Mouse (Mus musculus): ENCODE results near the gene Dlg2. TPM values are rescaled to one million over a fixed set of nuclear protein-coding genes. Genes with fewer than 3 reads are reported as not detected.

Dlg2 gene
- polyA plus RNA-seq, 1 experiment from 2014 or later: 38.4 TPM

- Histone ChIP-seq H3K4me1 (replicated peaks; ENCODE audit: control insufficient read depth, insufficient read depth, low read length) (peaks cover 13% of the 10 kb centered on the region), H3K27me3 (replicated peaks; ENCODE audit: control insufficient read depth, insufficient read depth, low read length) (no peaks in the 10 kb centered on the region), H3K36me3 (ENCODE audit: control insufficient read depth, insufficient read depth) (no peaks in the 10 kb centered on the region), H3K9me3 (ENCODE audit: control insufficient read depth, low read length) (no peaks in the 10 kb centered on the region), H3K4me2 (ENCODE audit: low read length) (peak overlapping the region; percentile 82), H3K27ac (ENCODE audit: low read length) (peak overlapping the region; percentile 53; the same call in 1 of the 2 replicates), H3K4me3 (replicated peaks; ENCODE audit: low read length) (peak overlapping the region; percentile 56), H3K9ac (replicated peaks; ENCODE audit: low read depth, low read length) (peak overlapping the region; percentile 67)
- 37% methylated on average over 5 of the region's 5 CpGs for whole genome bisulfite sequencing
- ATAC-seq: peak; percentile 60
Measured at GRCm38 (mm10) chr7:91090317-91090829, 613.9 kb downstream of the Dlg2 start.

- Histone ChIP-seq H3K9me3 (ENCODE audit: control insufficient read depth, low read length) (no peaks in the 10 kb centered on the region), H3K27me3 (replicated peaks; ENCODE audit: control insufficient read depth, insufficient read depth, low read length) (no peaks in the 10 kb centered on the region), H3K4me2 (ENCODE audit: low read length) (peak overlapping the region; percentile 82), H3K9ac (replicated peaks; ENCODE audit: low read depth, low read length) (peak overlapping the region; percentile 67), H3K4me1 (replicated peaks; ENCODE audit: control insufficient read depth, insufficient read depth, low read length) (peaks cover 13% of the 10 kb centered on the region), H3K27ac (ENCODE audit: low read length) (peak overlapping the region; percentile 53; the same call in 1 of the 2 replicates), H3K36me3 (ENCODE audit: control insufficient read depth, insufficient read depth) (no peaks in the 10 kb centered on the region), H3K4me3 (replicated peaks; ENCODE audit: low read length) (peak overlapping the region; percentile 56)
- ATAC-seq: peak; percentile 72
- 3% methylated on average over 25 of the region's 25 CpGs for WGBS
Measured at GRCm38 (mm10) chr7:91090830-91091683, 614.6 kb downstream of the Dlg2 start.

- Histone ChIP-seq H3K36me3 (ENCODE audit: control insufficient read depth, insufficient read depth) (no peaks in the 10 kb centered on the region), H3K4me2 (ENCODE audit: low read length) (no peak overlapping the region), H3K4me1 (replicated peaks; ENCODE audit: control insufficient read depth, insufficient read depth, low read length) (peaks cover 5% of the 10 kb centered on the region), H3K27ac (ENCODE audit: low read length) (no peak overlapping the region), H3K9me3 (ENCODE audit: control insufficient read depth, low read length) (no peaks in the 10 kb centered on the region), H3K9ac (replicated peaks; ENCODE audit: low read depth, low read length) (no peak overlapping the region), H3K27me3 (replicated peaks; ENCODE audit: control insufficient read depth, insufficient read depth, low read length) (no peaks in the 10 kb centered on the region), H3K4me3 (replicated peaks; ENCODE audit: low read length) (no peak overlapping the region)
- WGBS: 69% methylated on average over 7 of the region's 7 CpGs
- ATAC-seq: 0 out of 2 replicates have a peak, but pooled peaks have one; percentile 26
Measured at GRCm38 (mm10) chr7:91096467-91096866, 620.0 kb downstream of the Dlg2 start.

- Histone ChIP-seq H3K4me1 (replicated peaks; ENCODE audit: control insufficient read depth, insufficient read depth, low read length) (no peaks in the 10 kb centered on the region), H3K4me3 (replicated peaks; ENCODE audit: low read length) (no peak overlapping the region), H3K4me2 (ENCODE audit: low read length) (no peak overlapping the region), H3K9me3 (ENCODE audit: control insufficient read depth, low read length) (no peaks in the 10 kb centered on the region), H3K27me3 (replicated peaks; ENCODE audit: control insufficient read depth, insufficient read depth, low read length) (no peaks in the 10 kb centered on the region), H3K9ac (replicated peaks; ENCODE audit: low read depth, low read length) (no peak overlapping the region), H3K27ac (ENCODE audit: low read length) (no peak overlapping the region), H3K36me3 (ENCODE audit: control insufficient read depth, insufficient read depth) (no peaks in the 10 kb centered on the region)
- no peak for ATAC-seq
- WGBS: 76% methylated on average over 3 of the region's 3 CpGs
Measured at GRCm38 (mm10) chr7:91098521-91098920, 622.0 kb downstream of the Dlg2 start.

- Histone ChIP-seq H3K27me3 (replicated peaks; ENCODE audit: control insufficient read depth, insufficient read depth, low read length) (no peaks in the 10 kb centered on the region), H3K4me3 (replicated peaks; ENCODE audit: low read length) (no peak overlapping the region), H3K9ac (replicated peaks; ENCODE audit: low read depth, low read length) (no peak overlapping the region), H3K4me1 (replicated peaks; ENCODE audit: control insufficient read depth, insufficient read depth, low read length) (no peaks in the 10 kb centered on the region), H3K4me2 (ENCODE audit: low read length) (no peak overlapping the region), H3K27ac (ENCODE audit: low read length) (no peak overlapping the region), H3K9me3 (ENCODE audit: control insufficient read depth, low read length) (no peaks in the 10 kb centered on the region), H3K36me3 (ENCODE audit: control insufficient read depth, insufficient read depth) (no peaks in the 10 kb centered on the region)
- 68% methylated on average over 3 of the region's 3 CpGs for WGBS
- ATAC-seq: no peak
Measured at GRCm38 (mm10) chr7:91109575-91109974, 633.1 kb downstream of the Dlg2 start.

GRCm38 (mm10) chr7:91132128-91132527 is 655.7 kb downstream of the Dlg2 start:
- no peaks in the 10 kb centered on the region for H3K9me3 ChIP-seq (ENCODE audit: control insufficient read depth, low read length)
- H3K4me3 ChIP-seq (replicated peaks; ENCODE audit: low read length): no peak overlapping the region
- H3K27ac ChIP-seq (ENCODE audit: low read length): no peak overlapping the region
- no peaks in the 10 kb centered on the region for H3K36me3 ChIP-seq (ENCODE audit: control insufficient read depth, insufficient read depth)
- no peak overlapping the region for H3K9ac ChIP-seq (replicated peaks; ENCODE audit: low read depth, low read length)
- H3K4me1 ChIP-seq (replicated peaks; ENCODE audit: control insufficient read depth, insufficient read depth, low read length): no peaks in the 10 kb centered on the region
- H3K27me3 ChIP-seq (replicated peaks; ENCODE audit: control insufficient read depth, insufficient read depth, low read length): no peaks in the 10 kb centered on the region
- 71% methylated on average over 4 of the region's 4 CpGs for WGBS
- ATAC-seq: no peak
- no peak overlapping the region for H3K4me2 ChIP-seq (ENCODE audit: low read length)

GRCm38 (mm10) chr7:91154096-91154495 is 677.6 kb downstream of the Dlg2 start:
- no peaks in the 10 kb centered on the region for H3K4me1 ChIP-seq (replicated peaks; ENCODE audit: control insufficient read depth, insufficient read depth, low read length)
- H3K4me3 ChIP-seq (replicated peaks; ENCODE audit: low read length): no peak overlapping the region
- no peak overlapping the region for H3K4me2 ChIP-seq (ENCODE audit: low read length)
- H3K9me3 ChIP-seq (ENCODE audit: control insufficient read depth, low read length): no peaks in the 10 kb centered on the region
- no peak overlapping the region for H3K9ac ChIP-seq (replicated peaks; ENCODE audit: low read depth, low read length)
- no peak for ATAC-seq
- 74% methylated on average over 1 of the region's 1 CpGs for WGBS
- H3K27ac ChIP-seq (ENCODE audit: low read length): no peak overlapping the region
- H3K27me3 ChIP-seq (replicated peaks; ENCODE audit: control insufficient read depth, insufficient read depth, low read length): no peaks in the 10 kb centered on the region
- H3K36me3 ChIP-seq (ENCODE audit: control insufficient read depth, insufficient read depth): no peaks in the 10 kb centered on the region

GRCm38 (mm10) chr7:91159144-91159543 is 682.7 kb downstream of the Dlg2 start:
- WGBS: 58% methylated on average over 5 of the region's 5 CpGs
- Histone ChIP-seq H3K9ac (replicated peaks; ENCODE audit: low read depth, low read length) (no peak overlapping the region), H3K4me1 (replicated peaks; ENCODE audit: control insufficient read depth, insufficient read depth, low read length) (no peaks in the 10 kb centered on the region), H3K36me3 (ENCODE audit: control insufficient read depth, insufficient read depth) (no peaks in the 10 kb centered on the region), H3K4me3 (replicated peaks; ENCODE audit: low read length) (no peak overlapping the region), H3K9me3 (ENCODE audit: control insufficient read depth, low read length) (no peaks in the 10 kb centered on the region), H3K27ac (ENCODE audit: low read length) (no peak overlapping the region), H3K4me2 (ENCODE audit: low read length) (no peak overlapping the region), H3K27me3 (replicated peaks; ENCODE audit: control insufficient read depth, insufficient read depth, low read length) (no peaks in the 10 kb centered on the region)
- ATAC-seq: no peak

GRCm38 (mm10) chr7:91161643-91162175 is 685.2 kb downstream of the Dlg2 start:
- no peak overlapping the region for H3K4me3 ChIP-seq (replicated peaks; ENCODE audit: low read length)
- H3K4me1 ChIP-seq (replicated peaks; ENCODE audit: control insufficient read depth, insufficient read depth, low read length): no peaks in the 10 kb centered on the region
- no peaks in the 10 kb centered on the region for H3K27me3 ChIP-seq (replicated peaks; ENCODE audit: control insufficient read depth, insufficient read depth, low read length)
- no peak overlapping the region for H3K4me2 ChIP-seq (ENCODE audit: low read length)
- H3K9me3 ChIP-seq (ENCODE audit: control insufficient read depth, low read length): no peaks in the 10 kb centered on the region
- 45% methylated on average over 2 of the region's 2 CpGs for WGBS
- H3K9ac ChIP-seq (replicated peaks; ENCODE audit: low read depth, low read length): no peak overlapping the region
- 0 out of 2 replicates have a peak, but pooled peaks have one; percentile 20 for ATAC-seq
- no peak overlapping the region for H3K27ac ChIP-seq (ENCODE audit: low read length)
- no peaks in the 10 kb centered on the region for H3K36me3 ChIP-seq (ENCODE audit: control insufficient read depth, insufficient read depth)
